Mouse (Mus musculus): Measurements from ENCODE around the gene Aox1. TPM values are rescaled to one million over a fixed set of nuclear protein-coding genes. Genes with fewer than 3 reads are reported as not detected.
A peak's percentile ranks its signal among the peaks of the same experiment; 100 is the strongest.
"Not testable (repeated sequence)": the region's sequence is repeated elsewhere in the genome, so short reads cannot be mapped to it uniquely, and the experiment has no call there.

Aox1 gene
- 0.33 and 0.64 TPM in 2 replicates for polyA plus RNA-seq (2016; fragmentation: Nextera tagmentation; extraction: Ambion mirVana)

DNA sequence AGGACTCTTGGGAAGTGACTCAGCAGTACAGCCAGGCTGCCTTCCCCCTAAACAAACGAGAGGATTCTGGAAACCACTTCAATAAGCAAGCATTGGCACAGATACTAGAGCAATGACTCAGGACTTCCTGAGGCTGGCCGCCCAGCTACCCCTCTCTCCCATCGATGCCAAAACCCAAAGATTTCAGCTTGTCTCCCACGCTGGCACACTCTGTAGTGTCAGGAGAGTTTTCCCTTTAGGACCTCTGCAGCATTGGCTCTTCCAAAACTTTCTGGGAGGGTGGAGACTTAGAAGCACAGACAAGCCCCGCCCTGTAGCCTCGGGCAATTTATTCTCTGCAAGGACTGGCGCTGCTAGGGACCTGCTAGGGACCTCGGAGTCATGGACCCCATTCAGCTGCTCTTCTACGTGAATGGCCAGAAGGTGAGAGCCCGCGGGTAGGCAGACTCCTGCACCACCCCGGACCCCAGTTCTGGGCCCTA lies at the start of gene Aox1:
Aox1 (plus strand) TSS at position 296 of the 482 bp plus-strand sequence.
- H3K27ac ChIP-seq = peak within 1 kb of the TSS; percentile 67
- peaks cover 21% of the 10 kb centered on the region for H3K4me1 ChIP-seq
- H3K27me3 ChIP-seq (ENCODE audit: insufficient read depth, poor library complexity, severe bottlenecking) = no peaks in the 10 kb centered on the region
- H3K9me3 ChIP-seq = no peaks in the 10 kb centered on the region
- no peak for DNase-seq (ENCODE audit: low spot score)
- WGBS = 6% methylated on average over 12 of the region's 12 CpGs
- H3K4me3 ChIP-seq = peak within 1 kb of the TSS; percentile 51
- H3K36me3 ChIP-seq = peaks cover 3% of the 10 kb centered on the region; the same call in 1 of the 2 replicates

GRCm38 (mm10) chr1:57989052-57989600 lies 40.6 kb upstream of the Aox1 start:
- Histone ChIP-seq H3K27me3 (ENCODE audit: insufficient read depth, poor library complexity, severe bottlenecking) (no peaks in the 10 kb centered on the region), H3K9me3 (no peaks in the 10 kb centered on the region), H3K4me3 (no peak overlapping the region), H3K4me1 (no peaks in the 10 kb centered on the region), H3K36me3 (no peaks in the 10 kb centered on the region), H3K27ac (peak overlapping the region; percentile 7; the same call in 1 of the 2 replicates)
- 58% methylated on average over 6 of the region's 6 CpGs for WGBS
- no peak for DNase-seq (ENCODE audit: low spot score)

DNA sequence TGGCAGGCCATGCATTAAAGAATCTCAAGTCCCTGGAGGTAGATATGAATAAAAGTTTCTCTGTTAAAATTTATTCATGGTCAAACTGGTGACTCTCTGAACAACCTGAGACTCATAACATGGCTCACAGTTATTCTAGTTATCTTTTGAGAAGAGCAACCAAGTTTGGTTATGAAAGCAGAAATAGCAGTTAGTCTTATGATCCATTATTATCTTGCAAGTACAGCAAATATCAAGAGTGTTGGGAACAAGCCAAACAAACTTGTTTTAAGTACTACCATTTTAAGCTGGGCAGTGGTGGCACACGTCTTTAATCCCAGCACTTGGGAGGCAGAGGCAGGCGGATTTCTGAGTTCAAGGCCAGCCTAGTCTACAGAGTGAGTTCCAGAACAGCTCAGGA lies 38.5 kb upstream of the Aox1 start:
- no peak overlapping the region for H3K27ac ChIP-seq
- H3K36me3 ChIP-seq = no peaks in the 10 kb centered on the region
- H3K4me1 ChIP-seq = peaks cover 1% of the 10 kb centered on the region; the same call in 1 of the 2 replicates
- H3K9me3 ChIP-seq = no peaks in the 10 kb centered on the region
- H3K27me3 ChIP-seq (ENCODE audit: insufficient read depth, poor library complexity, severe bottlenecking) = no peaks in the 10 kb centered on the region
- 78% methylated on average over 2 of the region's 2 CpGs for WGBS
- no peak overlapping the region for H3K4me3 ChIP-seq
- no peak for DNase-seq (ENCODE audit: low spot score)

DNA sequence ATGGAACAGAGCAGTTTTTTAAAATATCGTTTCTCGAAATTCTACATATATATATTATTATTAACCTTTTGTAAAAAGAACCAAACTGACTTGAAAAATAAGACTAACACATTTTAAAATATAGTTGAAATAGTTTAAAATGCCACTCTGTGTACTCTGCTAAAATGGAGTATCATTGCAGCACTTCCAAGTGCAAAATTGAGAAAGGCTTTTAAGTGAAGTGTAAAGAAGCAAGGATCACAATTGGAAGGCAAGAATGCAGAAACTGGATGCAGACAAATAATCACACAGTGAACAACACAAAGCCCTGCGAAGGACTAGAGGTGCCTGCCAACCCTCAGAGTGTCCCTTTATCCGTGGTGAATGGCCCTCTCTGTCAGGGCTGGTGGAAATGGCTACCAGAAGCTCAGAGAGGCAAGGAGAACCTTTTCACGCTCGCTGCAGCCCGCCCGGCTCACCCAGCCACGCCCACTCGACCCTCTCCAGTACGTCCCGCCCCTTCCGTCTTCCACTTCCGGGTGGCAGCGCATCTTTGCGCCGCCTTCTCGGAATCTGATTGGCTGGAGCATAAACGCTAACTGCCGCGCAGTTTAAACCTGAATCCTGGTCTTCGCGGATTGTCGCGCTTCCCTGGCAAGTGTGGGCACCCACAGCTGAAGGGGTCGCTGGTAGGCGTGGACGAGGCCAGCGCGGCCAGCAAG lies 34.1 kb upstream of the Aox1 start, which contains the start of gene Sgo2a:
Sgo2a (plus strand) TSS at position 540 of the 701 bp plus-strand sequence.
- peaks cover 7% of the 10 kb centered on the region for H3K36me3 ChIP-seq
- H3K4me1 ChIP-seq = peaks cover 20% of the 10 kb centered on the region
- WGBS = 6% methylated on average over 30 of the region's 30 CpGs
- peak within 1 kb of the TSS; percentile 92 for H3K27ac ChIP-seq
- peak within 1 kb of the TSS; percentile 94 for H3K4me3 ChIP-seq
- H3K27me3 ChIP-seq (ENCODE audit: insufficient read depth, poor library complexity, severe bottlenecking) = no peaks in the 10 kb centered on the region
- DNase-seq (ENCODE audit: low spot score) = peak; percentile 97
- H3K9me3 ChIP-seq = no peaks in the 10 kb centered on the region

DNA sequence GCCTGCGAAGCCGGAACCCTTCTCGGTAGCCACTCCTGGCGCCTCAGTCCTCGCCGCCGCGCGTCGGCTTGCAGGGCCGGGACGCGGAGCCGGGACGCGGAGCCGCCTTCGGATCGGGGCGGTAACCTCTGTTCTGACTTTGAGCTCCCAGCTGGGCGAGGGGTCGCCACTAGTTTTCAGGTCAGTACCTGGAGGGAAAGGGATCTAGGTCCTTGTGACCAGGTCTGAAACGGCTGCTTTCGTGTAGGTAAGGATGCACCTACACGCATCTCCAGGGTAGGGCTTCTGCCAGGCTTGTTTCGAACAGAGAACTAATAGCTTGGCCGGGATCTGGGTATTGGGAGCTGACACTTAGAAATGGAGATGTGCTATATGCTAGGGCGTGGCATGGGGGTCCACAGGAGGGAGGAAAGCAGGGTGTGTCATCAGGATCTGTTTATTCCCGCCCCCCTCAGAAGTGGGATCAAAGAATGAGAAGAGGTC lies 33.6 kb upstream of the Aox1 start:
- peak overlapping the region; percentile 92 for H3K27ac ChIP-seq
- H3K4me3 ChIP-seq = peak overlapping the region; percentile 94
- peaks cover 20% of the 10 kb centered on the region for H3K4me1 ChIP-seq
- WGBS = under 1% methylated on average over 29 of the region's 29 CpGs
- no peaks in the 10 kb centered on the region for H3K9me3 ChIP-seq
- H3K36me3 ChIP-seq = peaks cover 12% of the 10 kb centered on the region
- no peak for DNase-seq (ENCODE audit: low spot score)
- H3K27me3 ChIP-seq (ENCODE audit: insufficient read depth, poor library complexity, severe bottlenecking) = no peaks in the 10 kb centered on the region

DNA sequence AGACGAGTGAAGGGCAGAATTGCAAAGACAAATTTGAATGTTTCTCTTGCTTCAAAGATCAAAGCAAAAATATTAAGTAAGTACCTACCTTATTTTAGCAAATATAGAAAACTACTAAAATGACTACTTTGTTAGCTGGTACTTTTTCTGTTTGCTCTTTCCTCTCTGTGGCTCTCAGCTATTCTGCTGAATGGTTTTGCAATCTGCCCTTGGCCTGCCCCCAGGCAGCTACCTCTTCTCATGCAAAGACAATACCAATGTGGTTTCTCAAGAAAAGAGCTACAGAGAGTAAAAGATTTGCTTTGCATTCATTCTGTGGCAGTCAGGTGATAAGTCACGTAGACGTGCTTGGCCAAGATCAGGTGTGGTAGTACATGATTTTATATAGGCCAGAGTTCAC lies 31.6 kb upstream of the Aox1 start:
- no peak for DNase-seq (ENCODE audit: low spot score)
- 83% methylated on average over 3 of the region's 3 CpGs for WGBS
- Histone ChIP-seq H3K27me3 (ENCODE audit: insufficient read depth, poor library complexity, severe bottlenecking) (no peaks in the 10 kb centered on the region), H3K27ac (no peak overlapping the region), H3K4me1 (peaks cover 20% of the 10 kb centered on the region), H3K4me3 (no peak overlapping the region), H3K36me3 (peaks cover 26% of the 10 kb centered on the region), H3K9me3 (no peaks in the 10 kb centered on the region)

GRCm38 (mm10) chr1:58006388-58006787 lies 23.3 kb upstream of the Aox1 start:
- 91% methylated on average over 7 of the region's 7 CpGs for WGBS
- H3K9me3 ChIP-seq; H3K27me3 ChIP-seq (ENCODE audit: insufficient read depth, poor library complexity, severe bottlenecking); H3K27ac ChIP-seq; DNase-seq (ENCODE audit: low spot score); H3K4me1 ChIP-seq; H3K4me3 ChIP-seq: not testable (repeated sequence)
- H3K36me3 ChIP-seq = peaks cover 53% of the 10 kb centered on the region

GRCm38 (mm10) chr1:58018856-58019255 lies 10.9 kb upstream of the Aox1 start, which contains the start of gene Kctd18:
Kctd18 (minus strand) TSS chr1:58018956.
- Histone ChIP-seq H3K4me1 (no peaks in the 10 kb centered on the region), H3K4me3 (no peak within 1 kb of the TSS), H3K27me3 (ENCODE audit: insufficient read depth, poor library complexity, severe bottlenecking) (no peaks in the 10 kb centered on the region), H3K36me3 (peaks cover 84% of the 10 kb centered on the region), H3K27ac (no peak within 1 kb of the TSS), H3K9me3 (no peaks in the 10 kb centered on the region)
- 96% methylated on average over 7 of the region's 7 CpGs for WGBS
- no peak for DNase-seq (ENCODE audit: low spot score)

GRCm38 (mm10) chr1:58027707-58028106 lies 2.0 kb upstream of the Aox1 start:
- no peak for DNase-seq (ENCODE audit: low spot score)
- no peaks in the 10 kb centered on the region for H3K9me3 ChIP-seq
- 0 out of 2 replicates have a peak overlapping the region, but pooled peaks have one; percentile 3 for H3K27ac ChIP-seq
- no peak overlapping the region for H3K4me3 ChIP-seq
- H3K27me3 ChIP-seq (ENCODE audit: insufficient read depth, poor library complexity, severe bottlenecking) = no peaks in the 10 kb centered on the region
- 42% methylated on average over 7 of the region's 7 CpGs for WGBS
- peaks cover 21% of the 10 kb centered on the region for H3K4me1 ChIP-seq
- peaks cover 8% of the 10 kb centered on the region; the same call in 1 of the 2 replicates for H3K36me3 ChIP-seq

DNA sequence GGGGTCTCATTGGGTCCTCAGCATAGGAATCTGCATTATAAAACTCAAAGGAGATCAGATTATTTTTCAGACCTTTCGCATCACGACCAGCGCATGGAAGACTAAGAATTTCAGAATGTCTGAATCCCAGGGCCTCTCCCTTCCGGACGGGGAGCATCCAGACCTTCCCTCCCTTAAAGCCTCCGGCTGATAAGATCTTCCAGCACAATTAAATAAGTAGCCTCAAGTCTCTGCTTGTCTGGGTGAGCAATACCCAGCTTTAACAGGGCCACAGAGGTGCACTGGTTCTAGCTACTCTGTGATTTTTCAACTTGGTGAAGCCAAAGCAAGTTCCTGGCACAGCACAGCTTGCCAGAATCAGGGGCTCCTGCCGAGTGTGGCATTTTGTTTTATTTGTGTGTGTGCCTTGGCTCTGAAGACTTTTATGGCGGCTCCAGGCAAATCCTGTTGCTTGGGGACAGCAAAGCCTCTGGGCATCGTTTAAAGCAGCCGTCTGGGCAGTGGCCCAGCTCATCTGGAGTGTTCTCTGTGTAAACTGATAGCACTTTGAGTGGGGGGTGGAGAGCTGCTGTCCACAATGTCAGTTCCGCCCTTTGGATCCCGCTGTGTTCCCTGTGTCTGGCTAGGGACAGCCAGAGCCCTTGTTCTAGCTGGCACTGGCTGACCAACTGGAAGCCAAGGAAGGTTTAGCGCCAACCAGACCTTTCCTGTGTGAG lies 583 bp downstream of the Aox1 start:
- 15% methylated on average over 13 of the region's 13 CpGs for WGBS

DNA sequence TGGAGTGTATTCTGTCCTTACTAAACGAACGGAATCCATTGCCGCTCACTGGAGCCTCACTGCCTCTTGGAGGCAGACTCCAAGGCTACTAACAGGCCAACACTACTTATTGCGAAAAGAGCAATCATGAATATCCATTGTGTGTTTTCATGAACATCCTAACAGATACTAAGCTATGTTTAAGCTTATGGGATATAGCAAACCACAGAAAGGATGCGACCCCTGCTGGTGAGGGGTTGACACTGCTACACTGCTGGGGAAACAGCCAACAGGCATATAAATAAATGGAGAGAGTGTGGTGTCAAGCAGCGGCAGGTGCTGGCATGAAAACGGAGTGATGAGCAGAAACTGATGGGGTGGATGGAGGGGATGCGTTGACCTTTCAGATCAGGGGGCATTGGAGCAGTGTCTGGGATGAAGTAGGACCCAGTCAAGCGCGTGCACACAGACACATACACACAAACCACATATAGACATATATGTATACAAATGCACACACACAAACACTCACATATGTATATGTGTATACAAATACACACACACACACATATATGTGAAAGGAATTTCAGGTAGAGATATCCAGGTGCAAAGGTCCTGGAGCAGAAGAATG lies 1.5 kb downstream of the Aox1 start:
- no peak for DNase-seq (ENCODE audit: low spot score)
- 62% methylated on average over 10 of the region's 10 CpGs for WGBS
- Histone ChIP-seq H3K9me3 (no peaks in the 10 kb centered on the region), H3K4me3 (no peak overlapping the region), H3K4me1 (peaks cover 21% of the 10 kb centered on the region), H3K36me3 (peaks cover under 1% of the 10 kb centered on the region; the same call in 1 of the 2 replicates), H3K27me3 (ENCODE audit: insufficient read depth, poor library complexity, severe bottlenecking) (no peaks in the 10 kb centered on the region), H3K27ac (no peak overlapping the region)

More for the DNA sequence above, 583 bp downstream of the Aox1 start:
- Histone ChIP-seq H3K4me3 (peak overlapping the region; percentile 51), H3K36me3 (peaks cover 2% of the 10 kb centered on the region; the same call in 1 of the 2 replicates), H3K27ac (peak overlapping the region; percentile 67), H3K9me3 (no peaks in the 10 kb centered on the region), H3K4me1 (peaks cover 21% of the 10 kb centered on the region), H3K27me3 (ENCODE audit: insufficient read depth, poor library complexity, severe bottlenecking) (no peaks in the 10 kb centered on the region)
- no peak for DNase-seq (ENCODE audit: low spot score)

DNA sequence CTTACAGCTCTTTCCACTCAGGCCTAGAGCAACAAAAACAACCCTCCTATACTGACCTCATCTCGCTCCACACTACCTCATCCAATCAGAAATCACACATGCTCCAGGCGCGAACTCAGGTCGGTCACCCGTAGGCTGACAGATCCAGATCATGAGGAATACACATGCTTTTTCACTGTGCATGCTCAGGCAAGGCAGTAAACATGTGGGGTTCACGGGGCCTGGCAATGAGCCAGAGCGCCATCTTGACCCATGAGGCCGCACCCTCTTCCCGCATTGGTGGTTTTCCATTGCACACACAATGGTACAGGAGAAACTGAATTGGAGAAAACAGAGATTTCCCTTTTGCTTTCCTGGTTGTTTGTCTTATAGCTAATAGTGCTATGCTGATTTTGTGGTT lies 7.6 kb downstream of the Aox1 start:
- 93% methylated on average over 9 of the region's 9 CpGs for WGBS
- H3K4me3 ChIP-seq; H3K27ac ChIP-seq; H3K27me3 ChIP-seq (ENCODE audit: insufficient read depth, poor library complexity, severe bottlenecking); H3K36me3 ChIP-seq; H3K9me3 ChIP-seq; H3K4me1 ChIP-seq; DNase-seq (ENCODE audit: low spot score): not testable (repeated sequence)

All from heart, embryonic 10.5 days (tissue).